Mouse (Mus musculus): Measurements from ENCODE around the gene Il1rapl2.
"Not testable (repeated sequence)": the region's sequence is repeated elsewhere in the genome, so short reads cannot be mapped to it uniquely, and the experiment has no call there.

Gene Il1rapl2

DNA sequence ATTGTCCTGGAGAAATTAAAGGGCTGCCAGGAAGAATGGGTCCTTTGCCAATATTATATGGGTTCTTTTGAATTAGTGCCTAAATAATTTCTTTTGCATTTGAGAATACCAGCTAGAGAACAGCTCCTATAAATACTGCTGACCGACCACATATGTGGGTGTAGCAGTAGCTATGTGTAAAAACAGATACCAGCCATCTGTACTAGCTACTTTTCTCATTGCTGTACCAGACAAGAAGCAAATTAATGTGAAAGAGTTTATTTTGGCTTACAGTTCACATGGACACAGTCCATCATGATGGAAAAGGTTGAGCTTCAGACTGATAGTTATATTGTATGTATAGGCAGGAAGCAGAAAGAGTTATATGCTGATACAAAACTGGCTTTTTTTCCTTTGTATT lies 377.3 kb downstream of the Il1rapl2 start:
- no peaks in the 10 kb centered on the region for H3K36me3 ChIP-seq (ENCODE audit: insufficient read depth, low read length)
- no peak overlapping the region for H3K4me3 ChIP-seq (replicated peaks; ENCODE audit: low read length)
- H3K4me1 ChIP-seq (replicated peaks; ENCODE audit: low read depth, low read length) = no peaks in the 10 kb centered on the region
- TF ChIP-seq NANOG (IDR thresholded peaks at IDR 0.05; ENCODE audit: borderline replicate concordance, low read length) = no peak
- TF ChIP-seq CTCF (conservative IDR thresholded peaks at IDR 0.05; ENCODE audit: low read length) = no peak
- no peak for TF ChIP-seq POU5F1 (IDR thresholded peaks at IDR 0.05; ENCODE audit: borderline replicate concordance, low read length)
- H3K9me3 ChIP-seq (ENCODE audit: low read length) = no peaks in the 10 kb centered on the region
- H3K27me3 ChIP-seq (ENCODE audit: insufficient read depth, low read length) = no peaks in the 10 kb centered on the region

DNA sequence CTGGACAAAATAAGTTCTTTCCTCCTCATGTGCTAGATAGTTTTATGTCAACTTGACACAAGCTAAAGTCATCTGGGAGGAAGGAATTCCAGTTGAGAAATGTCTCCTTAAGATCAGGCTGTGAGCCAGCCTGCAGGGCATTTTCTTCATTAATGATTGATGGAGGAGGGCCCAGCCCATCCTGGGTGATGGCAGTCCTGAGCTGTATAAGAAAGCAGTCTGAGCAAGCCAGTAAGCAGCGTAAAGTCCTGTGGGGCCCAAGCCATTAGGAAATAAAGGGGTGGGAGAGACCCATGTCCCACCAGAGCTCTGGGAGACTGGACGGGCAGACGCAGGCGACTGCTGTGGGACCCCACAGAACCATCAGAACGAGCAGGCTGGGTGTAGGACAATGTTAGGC lies 400.9 kb downstream of the Il1rapl2 start:
- no peaks in the 10 kb centered on the region for H3K4me1 ChIP-seq (replicated peaks; ENCODE audit: low read depth, low read length)
- no peaks in the 10 kb centered on the region for H3K36me3 ChIP-seq (ENCODE audit: insufficient read depth, low read length)
- no peaks in the 10 kb centered on the region for H3K27me3 ChIP-seq (ENCODE audit: insufficient read depth, low read length)
- TF ChIP-seq POU5F1 (IDR thresholded peaks at IDR 0.05; ENCODE audit: borderline replicate concordance, low read length) (no peak), CTCF (conservative IDR thresholded peaks at IDR 0.05; ENCODE audit: low read length) (no peak), NANOG (IDR thresholded peaks at IDR 0.05; ENCODE audit: borderline replicate concordance, low read length) (no peak)
- no peak overlapping the region for H3K4me3 ChIP-seq (replicated peaks; ENCODE audit: low read length)
- peaks cover 16% of the 10 kb centered on the region for H3K9me3 ChIP-seq (ENCODE audit: low read length)

- no peaks in the 10 kb centered on the region for H3K4me1 ChIP-seq (replicated peaks; ENCODE audit: low read depth, low read length)
- no peaks in the 10 kb centered on the region for H3K9me3 ChIP-seq (ENCODE audit: low read length)
- TF ChIP-seq NANOG (IDR thresholded peaks at IDR 0.05; ENCODE audit: borderline replicate concordance, low read length) = no peak
- no peak for TF ChIP-seq CTCF (conservative IDR thresholded peaks at IDR 0.05; ENCODE audit: low read length)
- TF ChIP-seq POU5F1 (IDR thresholded peaks at IDR 0.05; ENCODE audit: borderline replicate concordance, low read length) = no peak
- no peaks in the 10 kb centered on the region for H3K36me3 ChIP-seq (ENCODE audit: insufficient read depth, low read length)
- H3K27me3 ChIP-seq (ENCODE audit: insufficient read depth, low read length) = no peaks in the 10 kb centered on the region
- H3K4me3 ChIP-seq (replicated peaks; ENCODE audit: low read length) = no peak overlapping the region
These were observed 472.7 kb downstream of the Il1rapl2 start for GRCm38 (mm10) chrX:138043113-138043512.

DNA sequence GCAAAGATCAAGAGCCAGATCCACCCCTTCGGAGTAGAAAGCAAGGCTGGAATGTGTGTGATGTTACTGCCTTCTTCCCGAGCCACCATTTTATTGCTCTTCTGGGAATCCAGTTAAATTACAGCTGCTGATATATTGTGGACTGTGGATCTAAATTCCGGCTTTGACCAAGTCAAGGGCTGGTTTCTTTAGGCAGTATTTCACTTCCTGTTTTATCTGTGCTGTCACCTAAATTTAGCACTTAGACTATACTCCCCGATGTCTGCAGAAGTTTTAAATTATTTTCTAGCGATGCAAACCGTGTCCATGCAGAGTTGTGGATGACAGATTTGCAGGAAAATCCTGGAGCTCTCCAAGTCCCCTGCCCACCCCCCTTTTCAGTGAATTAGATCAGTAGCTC lies 533.5 kb downstream of the Il1rapl2 start:
- no peak overlapping the region for H3K4me3 ChIP-seq (replicated peaks; ENCODE audit: low read length)
- no peak for TF ChIP-seq NANOG (IDR thresholded peaks at IDR 0.05; ENCODE audit: borderline replicate concordance, low read length)
- no peak for TF ChIP-seq CTCF (conservative IDR thresholded peaks at IDR 0.05; ENCODE audit: low read length)
- no peak for TF ChIP-seq POU5F1 (IDR thresholded peaks at IDR 0.05; ENCODE audit: borderline replicate concordance, low read length)

GRCm38 (mm10) chrX:138104668-138105067 lies 534.3 kb downstream of the Il1rapl2 start:
- no peak overlapping the region for H3K4me3 ChIP-seq (replicated peaks; ENCODE audit: low read length)
- TF ChIP-seq POU5F1 (IDR thresholded peaks at IDR 0.05; ENCODE audit: borderline replicate concordance, low read length) = no peak
- TF ChIP-seq CTCF (conservative IDR thresholded peaks at IDR 0.05; ENCODE audit: low read length) = no peak
- no peak for TF ChIP-seq NANOG (IDR thresholded peaks at IDR 0.05; ENCODE audit: borderline replicate concordance, low read length)
- no peaks in the 10 kb centered on the region for H3K36me3 ChIP-seq (ENCODE audit: insufficient read depth, low read length)
- H3K27me3 ChIP-seq (ENCODE audit: insufficient read depth, low read length) = no peaks in the 10 kb centered on the region
- no peaks in the 10 kb centered on the region for H3K4me1 ChIP-seq (replicated peaks; ENCODE audit: low read depth, low read length)
- H3K9me3 ChIP-seq (ENCODE audit: low read length) = no peaks in the 10 kb centered on the region

More for the DNA sequence above, 533.5 kb downstream of the Il1rapl2 start:
- no peaks in the 10 kb centered on the region for H3K4me1 ChIP-seq (replicated peaks; ENCODE audit: low read depth, low read length)
- H3K9me3 ChIP-seq (ENCODE audit: low read length) = no peaks in the 10 kb centered on the region
- H3K27me3 ChIP-seq (ENCODE audit: insufficient read depth, low read length) = no peaks in the 10 kb centered on the region
- H3K36me3 ChIP-seq (ENCODE audit: insufficient read depth, low read length) = no peaks in the 10 kb centered on the region

DNA sequence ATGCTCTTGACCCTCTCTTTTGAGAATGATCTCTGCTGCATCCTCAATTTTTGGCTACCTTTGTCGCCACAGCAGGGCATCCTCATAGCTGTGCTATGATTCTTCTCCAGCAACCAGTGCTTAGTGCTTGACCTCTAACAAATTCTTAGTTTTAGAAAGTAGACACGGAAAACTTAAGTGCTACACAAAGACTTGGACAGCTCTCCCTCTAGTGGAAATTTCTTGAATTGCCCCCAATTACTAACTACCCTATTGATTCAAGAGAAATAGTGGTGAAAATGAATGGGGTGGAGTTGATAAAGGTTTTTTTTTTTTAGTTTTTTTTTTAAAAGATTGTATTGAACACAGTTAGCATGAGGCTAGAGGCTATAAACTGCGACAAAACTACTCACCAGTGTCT lies 599.7 kb downstream of the Il1rapl2 start:
- no peaks in the 10 kb centered on the region for H3K36me3 ChIP-seq (ENCODE audit: insufficient read depth, low read length)
- H3K4me3 ChIP-seq (replicated peaks; ENCODE audit: low read length) = no peak overlapping the region
- H3K27me3 ChIP-seq (ENCODE audit: insufficient read depth, low read length) = no peaks in the 10 kb centered on the region
- H3K4me1 ChIP-seq (replicated peaks; ENCODE audit: low read depth, low read length) = no peaks in the 10 kb centered on the region
- TF ChIP-seq CTCF (conservative IDR thresholded peaks at IDR 0.05; ENCODE audit: low read length) (peak; percentile 67), NANOG (IDR thresholded peaks at IDR 0.05; ENCODE audit: borderline replicate concordance, low read length) (no peak)
- no peaks in the 10 kb centered on the region for H3K9me3 ChIP-seq (ENCODE audit: low read length)

GRCm38 (mm10) chrX:138209480-138209879 lies 639.1 kb downstream of the Il1rapl2 start, which contains the start of gene Tex13a:
Gene Tex13a (minus strand): TSS chrX:138209580.
- Histone ChIP-seq H3K27me3 (ENCODE audit: insufficient read depth, low read length) (no peaks in the 10 kb centered on the region), H3K9me3 (ENCODE audit: low read length) (no peaks in the 10 kb centered on the region), H3K4me3 (replicated peaks; ENCODE audit: low read length) (no peak within 1 kb of the TSS), H3K36me3 (ENCODE audit: insufficient read depth, low read length) (no peaks in the 10 kb centered on the region), H3K4me1 (replicated peaks; ENCODE audit: low read depth, low read length) (no peaks in the 10 kb centered on the region)
- TF ChIP-seq CTCF (conservative IDR thresholded peaks at IDR 0.05; ENCODE audit: low read length) (no peak), POU5F1 (IDR thresholded peaks at IDR 0.05; ENCODE audit: borderline replicate concordance, low read length) (no peak), NANOG (IDR thresholded peaks at IDR 0.05; ENCODE audit: borderline replicate concordance, low read length) (no peak)

GRCm38 (mm10) chrX:138234626-138235025 lies 664.2 kb downstream of the Il1rapl2 start:
- TF ChIP-seq POU5F1 (IDR thresholded peaks at IDR 0.05; ENCODE audit: borderline replicate concordance, low read length) (no peak), CTCF (conservative IDR thresholded peaks at IDR 0.05; ENCODE audit: low read length) (no peak), NANOG (IDR thresholded peaks at IDR 0.05; ENCODE audit: borderline replicate concordance, low read length) (no peak)
- H3K9me3 ChIP-seq (ENCODE audit: low read length) = no peaks in the 10 kb centered on the region
- H3K4me3 ChIP-seq (replicated peaks; ENCODE audit: low read length) = no peak overlapping the region
- H3K4me1 ChIP-seq (replicated peaks; ENCODE audit: low read depth, low read length) = no peaks in the 10 kb centered on the region
- no peaks in the 10 kb centered on the region for H3K36me3 ChIP-seq (ENCODE audit: insufficient read depth, low read length)
- H3K27me3 ChIP-seq (ENCODE audit: insufficient read depth, low read length) = no peaks in the 10 kb centered on the region

DNA sequence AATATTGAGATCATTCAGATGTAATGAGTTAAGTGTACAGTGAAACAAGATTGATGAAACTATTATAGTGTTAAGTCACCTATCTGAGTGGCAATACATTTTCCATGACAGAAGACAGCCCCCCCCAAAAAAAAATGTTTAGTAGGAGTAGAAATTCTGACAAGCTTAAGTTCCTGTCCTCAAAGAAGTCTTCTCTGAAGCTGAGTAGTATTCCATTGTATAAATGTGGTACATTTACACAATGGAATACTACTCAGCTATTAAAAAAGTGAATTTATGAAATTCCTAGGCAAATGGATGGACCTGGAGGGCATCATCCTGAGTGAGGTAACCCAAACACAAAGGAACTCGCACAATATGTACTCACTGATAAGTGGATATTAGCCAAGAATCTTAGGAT lies 778.3 kb downstream of the Il1rapl2 start:
- not testable (repeated sequence) for H3K4me1 ChIP-seq (replicated peaks; ENCODE audit: low read depth, low read length); H3K27me3 ChIP-seq (ENCODE audit: insufficient read depth, low read length); H3K4me3 ChIP-seq (replicated peaks; ENCODE audit: low read length); H3K9me3 ChIP-seq (ENCODE audit: low read length); H3K36me3 ChIP-seq (ENCODE audit: insufficient read depth, low read length)

All from E14TG2a.4 (cell line).